Mouse (Mus musculus) ES-E14 (cell line): ENCODE measurements around the gene Mtfr1l.

Source experiments
- CHD2 ChIP-seq: IDR thresholded peaks from 2 replicates; pipeline ENCODE4 v1.6.1; 2014; ENCODE audit warnings: mild to moderate bottlenecking, low read depth, low read length, inconsistent platforms
- HCFC1 ChIP-seq: IDR thresholded peaks from 2 replicates; pipeline ENCODE4 v1.6.1; 2012; ENCODE audit warnings: low read length, inconsistent platforms, borderline replicate concordance; ENCODE audit not compliant: insufficient read depth
- MAFK ChIP-seq: IDR thresholded peaks from 2 replicates; pipeline ENCODE4 v1.6.1; 2014; ENCODE audit warnings: mild to moderate bottlenecking, low read depth, low read length, inconsistent platforms; ENCODE audit not compliant: insufficient read depth
- ZC3H11A ChIP-seq: IDR thresholded peaks from 2 replicates; pipeline ENCODE4 v1.6.1; 2012; ENCODE audit warnings: low read depth, mild to moderate bottlenecking, inconsistent platforms, low read length, borderline replicate concordance
- ZNF384 ChIP-seq: IDR thresholded peaks from 2 replicates; pipeline ENCODE4 v1.6.1; 2012; ENCODE audit warnings: low read depth, low read length, inconsistent platforms

GRCm38 (mm10) chr4:134476899-134477298 lies 58.3 kb downstream of the Mtfr1l start:
- TF ChIP-seq ZNF384 (no peak), CHD2 (no peak), HCFC1 (no peak), MAFK (no peak), ZC3H11A (no peak)
